Mouse (Mus musculus) left cerebral cortex, postnatal 36 days (tissue): ENCODE data around the gene Csf2rb. TPM values are rescaled to one million over a fixed set of nuclear protein-coding genes. Genes with fewer than 3 reads are reported as not detected.
"Not testable (repeated sequence)": the region's sequence is repeated elsewhere in the genome, so short reads cannot be mapped to it uniquely, and the experiment has no call there.

Source experiments
- DNase-seq, 2 experiments: peaks; one replicate each; pipeline ENCODE4 v3.0.0; 2021 to 2022; ENCODE audit warnings: low spot score in 2 of 2, mixed read lengths in 1 of 2
- intact Hi-C: fragments of 180-260 bp; cut with DNase I; formaldehyde crosslinking; loops from one replicate; pipeline ENCODE4 v1.15.1; 2025
- total RNA-seq, 2 experiments: library from RNA; stranded (reverse); gene quantifications; 2 replicates each; pipeline ENCODE4 v1.2.3; 2021

The Csf2rb gene
- total RNA-seq, 2 experiments from 2014 or later = 1.2 TPM

DNA sequence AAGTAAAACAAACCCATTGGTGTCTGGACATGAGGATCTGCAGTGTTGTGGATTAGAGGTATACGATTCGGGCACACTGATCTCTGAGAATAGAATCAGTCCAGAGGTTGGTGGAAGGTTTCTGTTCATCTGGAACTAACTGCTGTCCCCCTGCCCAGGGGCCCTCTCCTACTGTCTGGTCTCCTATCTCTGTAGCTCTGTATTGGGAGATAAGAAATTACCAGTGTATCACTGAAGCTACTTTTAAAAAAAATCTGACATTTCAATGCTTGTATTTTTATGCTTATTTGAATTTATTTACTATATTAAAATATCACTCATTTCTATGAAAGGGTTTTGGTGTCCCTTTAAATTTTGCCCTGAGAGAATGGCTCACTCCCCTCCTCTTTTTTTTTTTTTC lies 1.3 kb upstream of the Csf2rb start:
- intact Hi-C loops = loop anchor here (5.0 to 10.0 kb wide), 2 partner anchors 67 to 139 kb away; no protein-coding TSS in a partner anchor
- no peak for DNase-seq

DNA sequence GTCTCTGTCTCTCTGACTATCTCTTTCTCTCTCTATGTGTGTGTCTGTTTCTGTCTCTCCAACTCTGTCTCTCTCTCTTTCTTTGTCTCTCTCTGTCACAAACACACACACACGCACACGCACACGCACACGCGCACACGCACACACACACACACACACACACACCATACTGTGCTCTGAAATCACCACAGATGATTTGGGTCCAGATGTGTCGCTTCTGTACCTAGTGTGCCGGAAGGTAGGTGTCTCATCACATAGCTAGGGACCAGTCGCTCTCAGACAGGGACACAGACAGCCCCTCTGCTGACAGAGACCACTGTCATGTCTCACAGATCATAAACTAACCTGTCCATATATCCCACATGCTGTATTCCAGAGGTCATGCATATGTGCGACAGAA lies 1.2 kb downstream of the Csf2rb start:
- DNase-seq = no peak
- intact Hi-C loops = loop anchor here (10.0 kb wide), 1 partner anchor 142 kb away; no protein-coding TSS in a partner anchor

DNA sequence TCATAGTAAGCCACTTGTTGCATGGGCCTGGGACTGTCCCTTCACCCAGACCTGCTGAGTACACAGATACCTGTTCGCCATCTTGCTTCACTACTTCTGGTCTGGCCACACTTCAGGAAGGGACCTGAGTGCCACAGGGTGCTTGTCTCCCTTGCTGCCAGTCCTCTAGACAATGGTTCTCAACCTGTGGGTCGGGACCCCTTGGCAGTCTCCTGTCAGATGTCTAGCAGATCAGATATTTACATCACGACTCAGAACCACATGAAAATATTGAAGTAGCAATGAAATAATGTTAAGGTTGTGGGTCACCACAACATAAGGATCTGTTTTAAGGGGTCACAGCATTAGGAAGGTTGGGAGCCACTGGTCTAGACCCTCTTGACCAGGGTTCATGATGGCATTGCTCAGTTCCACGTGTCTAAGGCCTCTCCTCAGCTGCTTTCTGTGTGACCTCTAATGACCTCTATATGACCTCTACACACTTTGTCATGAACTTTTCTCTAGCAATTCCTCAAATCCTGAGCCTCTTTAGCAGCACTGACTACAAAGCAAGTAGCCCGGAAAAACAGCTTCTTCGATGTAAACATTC lies 2.3 kb downstream of the Csf2rb start:
- DNase-seq = not testable (repeated sequence)
- intact Hi-C loops = loop anchor here (10.0 kb wide), 1 partner anchor 143 kb away; no protein-coding TSS in a partner anchor

DNA sequence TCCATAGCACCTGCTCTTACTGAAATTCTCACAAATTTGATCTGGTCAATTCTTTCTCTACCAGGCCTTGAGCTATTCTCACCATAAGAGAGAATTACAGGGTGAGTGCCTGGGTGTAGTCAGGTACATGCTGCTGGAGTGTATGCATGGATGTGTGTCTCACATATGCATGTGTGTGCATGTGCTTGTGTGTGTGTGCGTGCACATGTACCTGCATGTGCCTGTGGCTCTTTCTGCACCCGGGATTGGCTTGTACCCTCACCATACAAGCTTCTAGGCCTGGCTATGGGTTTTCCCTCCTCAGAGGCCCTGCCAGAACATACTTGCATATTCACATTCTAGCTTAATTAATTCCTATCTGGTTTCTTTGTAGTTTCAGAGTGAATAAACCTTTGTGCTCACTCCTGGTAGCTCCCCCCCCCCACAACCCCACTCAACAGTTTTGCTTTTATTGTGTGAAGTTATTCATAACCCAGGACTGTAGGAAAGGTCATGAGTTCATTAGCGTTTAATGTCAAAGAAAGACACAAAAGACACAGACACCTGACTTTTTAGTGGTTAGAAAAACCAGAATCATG lies 3.1 kb downstream of the Csf2rb start:
- intact Hi-C loops = loop anchor here (10.0 kb wide), 1 partner anchor 144 kb away; no protein-coding TSS in a partner anchor
- no peak for DNase-seq

DNA sequence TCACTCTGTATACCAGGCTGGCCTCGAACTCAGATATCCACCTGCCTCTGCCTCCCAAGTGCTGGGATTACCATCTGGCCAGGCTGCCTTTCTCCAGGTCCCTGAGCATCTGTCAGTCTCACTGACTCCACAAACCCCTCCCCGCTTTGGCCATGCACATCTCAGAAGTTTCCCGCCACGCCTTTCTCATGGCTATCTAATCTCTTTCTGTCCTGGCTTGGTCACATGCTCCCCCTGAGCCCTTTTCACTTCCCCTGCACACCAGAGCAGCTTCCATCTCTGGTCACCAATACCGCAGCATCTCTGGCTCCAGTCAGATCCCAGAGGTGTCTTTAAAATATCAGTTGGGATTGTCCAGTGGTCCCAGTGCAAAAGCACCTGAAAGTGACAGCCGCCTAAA lies 4.4 kb downstream of the Csf2rb start:
- DNase-seq = not testable (repeated sequence)
- intact Hi-C loops = loop anchor here (10.0 kb wide), 2 partner anchors 145 to 355 kb away; partner anchors contain the start of gene Eif3d

DNA sequence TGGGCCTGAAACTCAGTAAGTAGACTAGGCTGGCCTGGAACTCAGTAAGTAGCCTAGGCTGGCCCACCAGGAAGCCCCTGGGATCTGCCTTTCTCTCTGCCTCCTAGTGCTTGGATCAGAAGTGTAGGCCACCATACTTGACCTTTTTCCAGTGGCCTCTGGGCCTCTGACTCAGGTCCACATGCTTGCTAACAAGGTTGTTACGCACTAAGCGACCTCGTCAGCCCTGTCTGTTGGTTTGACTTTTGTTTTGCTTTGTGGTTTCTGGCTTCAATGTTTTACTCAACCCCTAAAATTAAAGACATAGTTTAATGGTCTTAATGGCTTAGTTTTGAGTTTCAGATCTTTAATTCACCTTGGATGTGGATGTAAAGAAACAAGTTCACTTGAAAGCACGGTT lies 5.2 kb downstream of the Csf2rb start:
- intact Hi-C loops = loop anchor here (10.0 kb wide), 1 partner anchor 356 kb away; the partner anchor contains the start of gene Eif3d
- no peak for DNase-seq

DNA sequence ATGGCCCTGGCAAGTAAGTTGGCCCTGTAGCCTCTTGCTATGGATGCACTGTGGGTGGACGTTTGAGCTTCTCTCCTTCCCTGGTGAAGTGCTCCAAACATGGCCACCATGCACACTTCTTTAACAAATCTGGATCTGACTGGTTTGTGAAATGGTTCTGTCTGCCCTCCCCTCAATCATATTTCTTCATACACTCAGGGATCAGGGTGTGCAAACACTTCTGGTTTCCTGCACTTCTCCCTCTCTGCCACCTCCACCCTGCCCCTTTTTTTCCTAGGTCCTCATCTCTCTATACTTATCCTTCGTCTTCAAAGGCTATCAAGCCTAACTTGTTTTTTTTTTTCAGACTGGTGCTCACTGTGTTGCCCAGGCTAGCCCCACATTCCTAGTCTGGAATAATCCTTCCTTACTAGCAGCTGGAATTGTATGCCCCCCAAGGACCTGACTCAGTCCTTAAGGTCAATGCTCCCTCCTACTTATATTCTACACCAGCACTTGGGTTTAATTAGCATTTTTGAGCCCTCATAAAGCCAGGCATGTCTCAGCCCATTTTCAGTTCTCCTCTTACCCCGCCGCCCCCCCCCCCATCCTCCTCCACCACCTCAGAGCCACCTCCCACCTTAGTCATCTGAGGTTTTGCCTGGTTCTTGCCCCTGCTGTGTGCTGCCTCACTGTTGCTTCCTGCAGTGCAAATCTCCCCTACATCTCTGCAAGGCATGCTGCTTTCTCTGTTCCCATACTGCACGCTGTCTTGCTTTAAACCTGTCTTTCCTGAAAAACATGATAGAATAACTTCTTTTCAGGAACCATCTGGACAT lies 6.2 kb downstream of the Csf2rb start:
- intact Hi-C loops = loop anchor here (10.0 kb wide), 1 partner anchor 357 kb away; the partner anchor contains the start of gene Eif3d
- no peak for DNase-seq

DNA sequence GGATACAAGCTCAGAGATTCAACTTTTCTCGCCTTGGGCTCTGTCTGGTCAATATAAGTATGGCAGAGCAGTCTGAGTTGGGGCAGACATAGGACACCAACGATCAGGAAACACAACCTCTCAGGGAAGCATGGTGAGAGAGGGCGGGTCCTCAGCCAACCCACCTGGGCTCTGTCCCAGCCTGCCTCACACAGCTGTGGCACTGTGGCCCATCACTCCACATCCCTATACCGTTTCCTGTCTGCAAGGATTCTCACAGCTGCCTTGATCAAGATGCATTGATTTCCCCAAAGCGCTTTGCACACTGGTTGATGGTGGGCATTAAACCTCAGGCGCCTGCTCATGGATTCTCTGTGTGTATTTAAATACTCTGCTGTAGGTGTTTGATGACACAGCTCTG lies 7.4 kb downstream of the Csf2rb start:
- intact Hi-C loops = loop anchor here (10.0 kb wide), 1 partner anchor 358 kb away; the partner anchor contains the start of gene Eif3d
- DNase-seq = no peak

DNA sequence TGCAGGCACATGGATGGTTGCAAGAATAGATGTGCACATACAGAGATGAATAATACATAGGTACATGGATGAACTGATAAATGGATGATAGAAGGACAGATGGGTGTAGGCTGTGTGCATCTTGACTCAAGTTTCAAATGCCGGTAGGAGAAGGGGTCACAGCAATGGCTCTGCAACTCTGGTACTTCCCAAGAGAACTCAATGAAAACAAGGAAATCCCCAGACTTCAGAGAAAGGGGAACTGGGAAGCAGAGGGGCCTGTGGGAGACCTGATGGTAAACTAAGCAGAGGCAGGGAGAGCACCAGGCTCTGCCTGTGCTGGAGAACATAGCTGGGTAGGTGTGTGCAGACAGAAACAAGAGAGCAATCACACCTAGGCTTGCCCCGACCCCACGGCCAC lies 8.8 kb downstream of the Csf2rb start:
- intact Hi-C loops = loop anchor here (10.0 kb wide), 1 partner anchor 360 kb away; the partner anchor contains the start of gene Eif3d
- no peak for DNase-seq

DNA sequence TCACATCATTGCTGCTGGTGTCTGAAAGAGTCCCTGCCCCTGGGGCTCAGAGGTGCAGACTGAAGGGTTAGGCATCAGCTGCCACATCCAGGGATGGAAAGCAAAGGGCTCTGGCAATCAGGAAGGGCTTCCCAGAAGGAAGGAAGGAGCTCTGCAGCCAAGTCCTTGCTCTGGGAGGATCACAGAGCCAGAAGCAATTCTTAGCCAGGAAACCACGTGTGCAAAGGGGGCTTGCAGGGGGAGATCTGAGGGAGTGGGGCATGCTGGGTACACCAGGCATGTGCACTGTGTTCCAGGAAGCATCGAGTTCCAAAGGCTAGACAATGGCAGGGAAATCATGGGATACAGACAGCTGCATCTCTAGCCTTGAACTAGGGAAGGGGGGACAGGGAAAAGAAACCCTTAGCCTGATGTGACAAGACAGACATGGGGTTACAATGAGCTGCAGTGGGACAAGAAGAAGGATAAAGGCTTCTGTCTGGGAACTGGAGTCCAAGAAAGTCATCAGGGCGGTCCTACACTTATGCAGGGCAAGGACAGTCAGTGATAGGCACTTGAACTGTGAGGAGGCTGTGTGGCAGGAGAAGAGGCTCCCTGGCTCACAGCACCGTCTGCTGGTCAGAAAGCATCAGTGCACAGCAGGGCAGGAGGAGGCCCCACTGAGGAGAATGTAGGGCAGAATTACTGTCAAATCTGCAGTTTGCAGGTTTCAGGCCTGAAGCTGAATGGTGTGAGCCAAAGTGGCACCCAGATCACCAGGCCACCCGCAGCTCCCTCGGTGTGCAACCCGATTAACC lies 14.3 kb downstream of the Csf2rb start:
- DNase-seq = peak; percentile 52 to 59
- intact Hi-C loops = loop anchor here (1.0 to 10.0 kb wide), 3 partner anchors 83 to 365 kb away; partner anchors contain the start of gene Eif3d

DNA sequence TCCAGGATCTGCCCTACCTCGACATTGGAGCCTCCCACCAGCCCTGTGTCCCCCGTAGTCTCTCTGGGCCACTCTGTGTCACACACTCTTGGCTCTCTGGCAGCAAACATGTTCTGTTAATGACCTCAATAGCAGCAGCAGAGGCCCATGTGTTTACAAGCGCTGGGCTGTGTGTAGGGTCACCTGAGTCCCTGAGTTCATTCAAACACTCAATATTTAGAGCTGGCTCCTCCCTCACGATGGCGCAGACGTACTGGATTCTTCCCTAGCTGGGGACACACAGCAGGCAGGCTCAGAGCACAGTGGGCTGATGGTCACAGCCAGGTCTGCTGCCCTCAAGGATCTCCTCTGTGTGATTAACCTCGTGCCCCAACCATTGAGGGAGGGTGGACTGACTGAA lies 15.4 kb downstream of the Csf2rb start:
- intact Hi-C loops = loop anchor here (1.0 to 2.0 kb wide), 2 partner anchors 84 to 162 kb away; no protein-coding TSS in a partner anchor
- not testable (repeated sequence) for DNase-seq

DNA sequence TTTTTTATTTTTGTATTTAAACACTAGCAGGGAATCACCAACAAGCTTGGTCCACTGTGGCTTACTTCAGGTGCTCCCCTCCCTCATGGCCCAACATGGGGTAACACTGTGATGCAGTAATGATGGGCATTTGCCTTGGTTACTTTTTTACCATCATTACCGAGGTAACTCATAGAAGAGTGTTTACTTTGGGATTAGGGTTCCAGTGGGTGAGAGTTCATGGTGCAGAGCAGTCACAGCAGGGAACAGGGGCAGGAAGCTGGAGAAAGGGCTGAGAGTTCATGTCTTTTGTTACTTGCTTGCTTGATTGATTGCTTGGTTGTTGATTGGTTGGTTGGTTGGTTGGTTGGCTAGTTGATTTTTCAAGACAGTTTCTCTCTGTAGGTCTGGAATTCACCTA lies 18.1 kb downstream of the Csf2rb start:
- no peak for DNase-seq
- intact Hi-C loops = no loop called here

DNA sequence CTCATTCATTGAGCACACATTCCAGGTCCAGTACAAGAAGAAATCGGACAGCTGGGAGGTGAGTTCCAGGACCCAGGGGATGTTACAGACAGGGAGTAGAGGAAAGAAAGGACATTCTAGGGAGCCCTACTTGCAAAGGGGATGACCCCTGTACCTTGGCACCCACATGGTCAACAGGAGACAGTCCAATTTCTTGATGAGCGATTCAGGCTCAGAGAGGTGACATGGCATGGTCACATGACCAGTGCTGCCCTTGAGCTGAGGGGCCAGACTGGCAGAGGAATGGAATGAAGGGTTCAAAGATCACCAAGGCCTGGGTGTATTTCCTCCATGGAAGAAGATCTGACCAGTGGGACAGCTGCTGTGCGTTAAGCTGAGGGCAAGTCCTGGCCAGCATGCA lies 19.0 kb downstream of the Csf2rb start:
- intact Hi-C loops = no loop called here
- no peak for DNase-seq

DNA sequence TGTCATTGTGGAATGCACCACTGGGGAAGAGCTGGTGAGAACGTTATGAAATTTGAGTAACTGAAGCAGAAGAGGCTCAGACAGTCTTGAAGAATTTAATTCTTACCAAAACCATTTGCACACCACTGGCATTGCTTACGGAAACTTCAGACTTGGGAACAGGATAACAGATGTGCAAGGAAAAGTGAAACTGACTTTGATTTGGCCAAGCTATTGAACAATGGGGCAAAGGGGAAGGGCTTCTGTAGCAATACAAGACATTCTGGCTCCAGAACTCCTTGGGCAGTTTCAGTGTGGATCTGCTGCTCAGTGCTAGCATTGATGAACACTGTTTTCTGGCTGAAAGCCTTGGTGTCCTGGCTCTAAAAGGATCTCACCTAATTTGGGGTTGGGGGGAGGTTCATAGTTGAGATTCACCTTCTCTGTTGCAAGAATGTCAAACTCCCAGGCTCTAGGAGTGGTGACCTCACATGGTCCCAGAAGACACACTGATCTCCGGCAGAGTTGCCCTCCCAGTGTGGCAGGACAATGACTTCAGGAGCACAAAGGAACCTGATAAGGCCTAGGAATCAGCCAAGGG lies 26.1 kb downstream of the Csf2rb start:
- DNase-seq = no peak
- intact Hi-C loops = loop anchor here (10.0 kb wide), 1 partner anchor 193 kb away; the partner anchor contains the start of gene Sstr3

DNA sequence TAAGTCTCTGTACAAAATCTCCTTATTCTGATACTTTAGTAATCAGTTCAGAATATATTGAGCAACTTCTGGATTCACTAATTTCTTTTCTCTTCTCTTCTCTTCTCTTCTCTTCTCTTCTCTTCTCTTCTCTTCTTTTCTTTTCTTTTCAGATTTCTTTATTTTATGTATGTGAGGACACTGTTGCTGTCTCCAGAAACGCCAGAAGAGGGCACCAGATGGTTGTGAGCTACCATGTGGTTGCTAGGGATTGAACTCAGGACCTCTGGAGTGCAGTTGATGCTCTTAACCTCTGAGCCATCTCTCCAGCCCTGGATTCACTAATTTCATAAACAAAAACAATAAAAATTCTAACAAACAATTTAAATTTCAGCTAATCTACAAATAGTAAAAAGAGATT lies 29.4 kb downstream of the Csf2rb start:
- intact Hi-C loops = loop anchor here (2.0 to 10.0 kb wide), 2 partner anchors 68 to 190 kb away; partner anchors contain the start of gene Sstr3

DNA sequence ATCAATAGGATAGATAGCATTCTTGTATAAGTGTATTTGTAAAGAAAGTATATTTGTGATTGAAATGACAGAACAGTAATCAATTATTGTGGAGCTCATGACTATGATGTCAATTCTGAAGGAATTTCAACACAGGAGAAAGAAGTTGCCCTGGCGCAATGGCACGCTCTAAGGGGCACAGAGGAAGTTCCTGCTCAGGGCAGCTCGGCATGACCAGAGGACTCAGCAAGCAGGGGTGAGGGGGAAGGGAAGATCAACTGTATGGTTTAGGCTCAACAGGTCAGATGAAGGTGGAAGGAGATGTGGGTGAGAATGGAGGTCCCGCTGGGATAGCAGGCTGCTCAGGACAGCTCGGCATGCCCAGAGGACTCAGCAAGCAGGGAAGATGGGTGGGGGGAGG lies 30.0 kb downstream of the Csf2rb start:
- intact Hi-C loops = loop anchor here (2.0 to 10.0 kb wide), 2 partner anchors 67 to 189 kb away; partner anchors contain the start of gene Sstr3
- DNase-seq = no peak

More for the DNA sequence above, 29.4 kb downstream of the Csf2rb start:
- DNase-seq = peak in 1 of 2 experiments; percentile 34

DNA sequence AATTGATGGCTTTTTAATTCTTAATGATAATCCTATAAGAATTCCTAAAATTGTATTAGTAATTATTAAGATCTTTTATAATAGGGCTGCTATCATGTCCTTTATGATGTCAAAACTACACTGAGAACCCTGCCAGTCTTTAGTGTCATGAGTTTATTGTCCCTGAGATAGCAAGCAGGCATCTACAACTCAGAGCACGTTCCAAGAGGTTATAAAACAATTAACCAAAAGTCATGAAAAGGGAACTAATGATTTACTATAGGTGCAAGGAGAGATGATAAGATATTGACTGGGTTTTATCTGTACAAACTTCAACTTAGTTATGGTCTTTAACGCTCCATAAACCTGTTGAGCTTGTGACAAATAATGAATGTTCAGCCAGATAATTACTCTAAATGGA lies 40.4 kb downstream of the Csf2rb start:
- DNase-seq = no peak
- intact Hi-C loops = no loop called here

DNA sequence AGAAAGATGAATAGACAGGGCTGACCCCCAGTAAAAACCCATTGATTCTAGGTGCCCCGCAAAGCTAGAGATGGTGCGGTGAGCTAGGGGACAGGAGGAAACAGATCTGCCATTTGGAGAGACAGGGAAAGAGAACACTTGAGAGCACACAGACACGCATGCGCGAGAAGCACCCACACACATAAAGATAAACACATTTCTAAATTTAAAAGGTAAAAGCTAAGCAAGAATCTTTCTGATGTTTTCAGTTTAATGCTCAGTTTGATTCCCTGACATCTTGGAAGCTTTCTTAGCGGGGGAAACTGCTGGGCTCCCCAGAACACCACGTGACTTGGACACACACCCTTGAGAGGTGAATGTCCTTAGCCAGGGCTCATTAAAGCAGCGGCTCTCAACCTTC lies 41.3 kb downstream of the Csf2rb start:
- intact Hi-C loops = no loop called here
- DNase-seq = peak; percentile 33 to 49

DNA sequence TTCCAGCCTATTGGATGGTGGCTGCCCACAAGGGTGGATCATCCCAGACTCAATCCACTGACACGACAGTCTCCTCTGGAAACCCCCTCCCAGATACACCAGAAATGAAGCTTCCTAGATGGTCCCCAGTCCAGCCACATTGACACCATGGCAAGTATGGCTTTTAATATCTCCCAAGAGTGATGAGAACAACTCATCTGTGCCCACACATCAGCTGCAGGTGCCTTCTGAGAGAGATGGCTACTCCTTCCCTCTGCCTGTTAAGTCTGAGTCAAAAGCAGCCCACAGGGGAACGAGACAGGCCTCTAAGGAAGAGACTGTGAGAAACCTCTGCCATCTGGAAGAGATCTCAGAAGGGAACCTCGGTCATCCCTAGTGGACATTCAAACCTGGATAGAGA lies 42.3 kb downstream of the Csf2rb start:
- intact Hi-C loops = no loop called here

More for the DNA sequence above, 42.3 kb downstream of the Csf2rb start:
- DNase-seq = peak; percentile 21 to 23
